Mouse (Mus musculus): ENCODE measurements around the gene Kdm5b.

GRCm38 (mm10) chr1:134551869-134552268 is 8.1 kb upstream of the Kdm5b start:
- TF ChIP-seq CTCF (IDR thresholded peaks at IDR 0.05; ENCODE audit: borderline replicate concordance, extremely low read depth, insufficient read depth, insufficient read length) (no peak), POLR2A (IDR thresholded peaks at IDR 0.05; ENCODE audit: borderline replicate concordance, extremely low read depth, insufficient read depth, insufficient read length, poor library complexity, severe bottlenecking) (no peak)

Data from brain, embryonic 14.5 days (tissue).